Mouse (Mus musculus): ENCODE measurements at regions not wholly inside any gene's neighbourhood (a gene's known extent, or its start where the extent isn't known, plus 50 kb on each side); places are given as distances from the start of the nearest gene placed in this dataset.

DNA sequence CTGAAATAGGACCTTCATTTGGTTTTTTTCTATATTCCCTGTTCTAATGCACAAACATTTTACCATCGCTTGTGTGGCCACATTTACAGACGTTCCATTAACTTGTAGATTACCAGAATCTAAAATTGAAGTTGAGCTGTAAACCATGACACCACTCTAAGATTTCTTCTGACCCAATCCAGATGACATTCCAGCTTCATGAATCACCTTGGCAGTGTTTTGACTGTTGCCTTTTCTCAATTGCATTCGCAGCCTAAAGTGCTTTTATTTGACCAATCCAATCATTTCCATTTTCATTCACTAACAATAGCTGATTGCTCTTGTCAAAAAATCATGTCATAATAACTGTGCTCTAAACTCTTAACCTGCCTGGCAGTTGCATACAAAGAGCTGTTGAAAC is 144.8 kb downstream of the Mdfic start:
- no peak for DNase-seq (ENCODE audit: low spot score in 2 of 2)

DNA sequence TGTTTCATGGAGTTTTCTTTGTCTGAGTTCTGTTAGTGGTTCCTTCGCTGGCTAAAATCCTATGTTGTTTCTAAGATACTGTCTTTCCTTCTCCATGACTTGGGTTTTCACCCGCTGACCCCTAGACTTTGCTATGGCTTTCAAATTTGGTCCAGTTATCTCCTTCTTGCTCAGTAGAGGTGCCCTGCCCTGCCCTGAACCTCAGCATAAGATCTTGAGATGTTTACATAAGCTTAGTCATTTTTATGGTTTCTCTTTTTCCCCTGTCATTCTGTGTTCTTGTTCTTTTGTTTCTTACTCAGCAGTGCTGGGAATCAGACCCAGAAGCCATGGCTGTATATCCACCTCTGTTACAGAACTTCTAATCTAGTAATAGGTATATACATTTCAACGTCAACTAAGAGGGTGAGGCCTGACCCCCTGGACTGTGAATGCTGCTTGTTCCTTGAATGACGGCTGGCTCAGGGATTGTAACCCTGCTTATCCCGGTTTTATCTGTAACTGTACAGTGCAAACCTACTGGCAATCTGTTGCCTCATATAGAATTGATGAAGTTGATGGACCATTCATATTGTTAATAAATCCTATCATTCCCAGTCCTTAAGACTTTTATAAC is 161.9 kb downstream of the Mdfic start:
- DNase-seq (ENCODE audit: low spot score in 2 of 2): no peak

DNA sequence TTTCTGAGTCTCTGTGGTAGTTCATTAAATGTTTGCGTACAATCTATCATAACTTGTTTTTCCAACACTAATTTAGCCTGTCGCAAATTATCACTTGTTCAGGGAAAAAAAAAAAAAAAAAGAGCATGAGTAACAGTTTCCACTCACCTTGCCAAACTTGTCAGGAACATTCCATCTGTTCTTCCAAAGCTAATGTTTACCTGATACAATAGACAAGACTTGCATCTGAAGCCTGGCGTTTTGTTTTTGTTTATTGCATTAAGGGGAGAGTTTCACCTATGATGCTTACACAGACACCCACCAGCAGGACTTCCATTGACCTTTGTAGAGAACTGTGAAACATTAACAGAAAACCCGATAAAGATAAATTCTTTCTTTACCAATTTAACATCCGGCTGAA is 172.6 kb downstream of the Mdfic start:
- no peak for DNase-seq (ENCODE audit: low spot score in 2 of 2)

DNA sequence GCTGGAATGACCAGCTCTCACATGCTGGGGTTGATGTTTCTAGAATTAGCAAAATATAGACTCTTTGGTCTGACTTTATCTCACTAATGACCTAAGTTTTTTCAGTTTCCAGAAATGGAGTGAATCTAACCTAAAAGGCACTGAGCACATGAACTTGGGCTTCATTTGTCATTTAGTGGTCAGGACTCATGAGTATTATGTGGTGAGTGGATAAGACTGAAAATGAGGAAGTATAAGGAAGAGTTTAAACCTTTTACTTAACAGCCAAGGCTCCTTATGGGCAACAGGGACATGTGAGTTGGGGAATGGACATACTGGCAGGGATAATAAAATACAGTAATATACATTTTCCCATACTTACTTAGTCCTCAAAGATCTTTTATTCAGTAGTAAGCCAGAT is 180.0 kb downstream of the Mdfic start:
- no peak for DNase-seq (ENCODE audit: low spot score in 2 of 2)

DNA sequence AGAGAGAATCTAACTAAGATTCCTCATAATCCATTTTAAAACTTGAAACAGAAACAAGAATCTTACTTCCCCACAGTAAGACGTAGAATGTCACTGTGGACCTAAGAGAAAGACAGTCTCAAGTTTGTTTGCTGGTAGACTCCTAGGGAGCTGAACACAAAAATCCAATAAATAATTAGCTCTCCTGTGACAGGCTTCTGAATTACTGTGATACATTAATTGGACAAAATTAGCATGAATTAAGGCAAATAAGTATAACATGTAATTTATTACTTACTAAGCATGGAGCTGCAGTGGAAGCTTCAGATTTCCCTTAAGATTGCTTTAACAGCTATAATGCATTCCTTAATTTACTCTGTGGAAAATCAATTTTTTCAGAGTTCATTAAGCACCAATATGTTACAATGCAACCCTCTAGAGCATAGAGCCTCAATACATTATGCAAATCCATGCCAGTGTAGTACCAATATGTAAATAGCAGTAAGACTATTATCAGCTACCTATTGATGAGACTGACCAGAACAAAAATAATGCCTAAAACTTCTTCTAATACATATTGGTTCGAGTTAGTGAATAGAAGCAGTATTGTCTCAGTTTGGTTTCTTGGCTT is 182.3 kb downstream of the Mdfic start:
- DNase-seq (ENCODE audit: low spot score in 2 of 2): no peak

DNA sequence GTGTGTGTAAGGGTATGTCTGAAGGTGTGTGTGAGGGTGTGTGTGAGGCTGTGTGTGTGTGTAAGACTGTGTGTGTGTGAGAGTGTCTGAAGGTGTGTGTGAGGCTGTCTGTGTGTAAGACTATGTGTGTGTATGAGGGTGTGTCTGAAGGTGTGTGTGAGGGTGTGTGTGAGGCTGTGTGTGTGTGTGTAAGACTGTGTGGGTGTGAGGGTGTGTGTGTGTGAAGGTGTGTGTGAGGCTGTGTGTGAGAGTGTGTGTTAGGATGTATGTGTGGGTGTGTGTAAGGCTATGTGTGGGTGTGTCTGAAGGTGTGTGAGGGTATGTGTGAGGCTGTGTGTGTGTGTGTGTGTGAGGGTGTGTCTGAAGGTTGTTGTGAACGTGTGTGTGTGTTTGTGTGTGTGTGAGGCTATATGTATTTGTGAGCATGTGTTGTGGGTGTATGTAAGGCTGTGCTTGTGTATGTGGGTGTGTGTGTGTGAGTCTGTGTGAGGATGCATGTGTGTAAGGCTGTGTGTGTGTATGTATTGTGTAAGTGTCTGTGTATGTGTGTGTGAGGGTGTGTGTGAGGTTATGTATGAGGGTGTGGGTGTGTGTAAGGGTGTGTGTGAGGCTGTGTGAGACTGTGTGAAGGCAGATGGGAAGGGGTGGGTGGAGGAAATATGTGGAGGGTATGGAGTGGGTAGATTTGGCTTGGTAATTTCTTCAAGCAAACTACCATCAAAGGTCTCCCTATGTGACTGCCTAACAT is 190.1 kb downstream of the Mdfic start:
- DNase-seq (ENCODE audit: low spot score in 2 of 2): no peak

DNA sequence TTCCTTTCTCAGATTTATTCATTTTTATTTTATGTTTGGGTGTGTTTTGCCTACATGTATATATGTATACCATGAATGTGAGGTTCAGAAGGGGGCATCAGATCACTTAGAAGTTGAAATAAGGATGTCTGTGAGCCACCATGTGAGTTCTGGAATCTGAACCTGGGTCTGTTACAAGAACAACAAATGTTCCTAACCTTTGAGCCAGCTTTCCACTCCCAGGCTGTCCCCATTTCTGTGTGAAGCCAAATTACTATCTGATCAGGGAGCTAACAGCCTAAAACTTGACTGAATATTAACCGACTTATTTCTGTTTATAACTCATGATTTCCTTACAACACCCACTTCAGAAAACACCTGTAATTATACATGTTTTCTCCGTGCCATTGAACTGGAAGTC is 209.2 kb downstream of the Mdfic start:
- no peak for DNase-seq (ENCODE audit: low spot score in 2 of 2)

DNA sequence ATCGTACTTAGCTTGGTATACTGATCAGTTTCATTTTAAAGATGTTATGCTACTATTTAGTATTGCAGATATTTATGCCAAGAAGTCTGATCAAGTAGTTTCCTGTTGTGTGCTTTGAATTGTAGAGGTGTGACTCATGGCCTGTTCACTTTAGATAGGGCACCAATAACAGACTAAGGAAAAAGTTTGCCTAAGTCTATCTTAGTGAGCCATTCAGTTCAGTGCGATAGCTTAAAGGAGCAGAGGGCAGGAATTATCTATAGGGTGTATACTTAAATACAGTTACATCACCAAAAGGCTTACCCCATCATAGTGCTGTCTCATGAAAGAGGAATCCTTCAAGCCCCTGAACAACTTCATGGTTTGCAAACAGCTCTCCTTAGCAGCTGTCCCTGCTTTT is 229.8 kb downstream of the Mdfic start:
- no peak for DNase-seq (ENCODE audit: low spot score in 2 of 2)

DNA sequence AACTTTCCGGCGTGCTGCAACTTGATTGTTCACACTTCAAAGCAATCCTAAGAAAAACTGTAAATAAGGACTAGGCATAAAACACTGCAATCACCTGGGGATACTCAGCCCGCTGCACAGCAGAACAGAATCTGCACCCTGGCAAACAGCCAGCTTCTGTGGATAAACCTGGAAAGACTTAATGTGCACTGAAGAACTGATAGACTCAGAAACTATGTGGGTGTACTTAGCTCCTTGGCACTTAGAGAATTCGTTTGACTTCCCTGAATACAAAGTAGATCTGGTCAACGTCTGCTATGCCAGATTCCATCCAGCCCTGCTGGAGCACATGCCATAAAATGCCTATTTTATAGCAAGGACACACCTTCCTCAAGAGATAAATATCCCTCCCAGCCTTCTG is 266.9 kb downstream of the Mdfic start:
- DNase-seq (ENCODE audit: low spot score in 2 of 2): peak; percentile 4 to 13

Data from right cerebral cortex, adult 2 months (tissue).